Mouse (Mus musculus) heart, embryonic 15.5 days (tissue): ENCODE results near the gene Cryga. TPM values are rescaled to one million over a fixed set of nuclear protein-coding genes. Genes with fewer than 3 reads are reported as not detected.
"Not testable (repeated sequence)": the region's sequence is repeated elsewhere in the genome, so short reads cannot be mapped to it uniquely, and the experiment has no call there.

Source experiments
- ATAC-seq: fragments of 200-750 bp; cut with Nextera tagmentation; replicated peaks from 2 replicates; pipeline ENCODE4 v1.8.0; 2017; ENCODE audit warnings: low read depth, moderate TSS enrichment; ENCODE audit not compliant: insufficient number of reproducible peaks, insufficient read depth, low FRiP score
- H3K27ac ChIP-seq: fragments of 300-500 bp; sonication (generic); 2 replicates; pipeline ENCODE4 v1.5.1; 2015; ENCODE audit warnings: mild to moderate bottlenecking, inconsistent platforms
- H3K27me3 ChIP-seq: fragments of 300-500 bp; sonication (generic); 2 replicates; pipeline ENCODE4 v1.6.1; 2015; ENCODE audit warnings: inconsistent platforms
- H3K36me3 ChIP-seq: fragments of 300-500 bp; sonication (generic); 2 replicates; pipeline ENCODE4 v1.6.1; 2015; ENCODE audit warnings: mild to moderate bottlenecking, inconsistent platforms
- H3K4me1 ChIP-seq: fragments of 300-500 bp; sonication (generic); replicated peaks from 2 replicates; pipeline ENCODE4 v1.6.1; 2015; ENCODE audit warnings: inconsistent platforms
- H3K4me2 ChIP-seq: fragments of 300-500 bp; sonication (generic); 2 replicates; pipeline ENCODE4 v1.6.1; 2015; ENCODE audit warnings: inconsistent platforms, mild to moderate bottlenecking, moderate library complexity
- H3K4me3 ChIP-seq: fragments of 300-500 bp; sonication (generic); 2 replicates; pipeline ENCODE4 v1.5.1; 2015; ENCODE audit warnings: mild to moderate bottlenecking, inconsistent platforms
- H3K9ac ChIP-seq: fragments of 300-500 bp; sonication (generic); 2 replicates; pipeline ENCODE4 v1.6.1; 2015; ENCODE audit warnings: mild to moderate bottlenecking, inconsistent platforms
- H3K9me3 ChIP-seq: fragments of 300-500 bp; sonication (generic); replicated peaks from 2 replicates; pipeline ENCODE4 v1.6.1; 2016; ENCODE audit warnings: inconsistent platforms
- WGBS: fragments of 180-500 bp; shearing (Covaris S2); methylation state at CpG from one replicate; pipeline ENCODE4 v1.1.7; 2015; ENCODE audit warnings: mixed read lengths; 5-methylcytosine and 5-hydroxymethylcytosine counted together
- polyA plus RNA-seq: library from polyadenylated mRNA; unstranded; fragments of >200 nt; fragmentation: Nextera tagmentation; extraction: Ambion mirVana; gene quantifications from 2 replicates; pipeline ENCODE4 v1.2.1, GENCODE M21; 2015

The Cryga gene
- polyA plus RNA-seq, 1 experiment from 2014 or later, result not detected

- Histone ChIP-seq H3K27ac (no peak overlapping the region), H3K4me1 (no peaks in the 10 kb centered on the region), H3K9me3 (no peaks in the 10 kb centered on the region), H3K9ac (no peak overlapping the region), H3K27me3 (no peaks in the 10 kb centered on the region), H3K36me3 (no peaks in the 10 kb centered on the region), H3K4me3 (no peak overlapping the region), H3K4me2 (no peak overlapping the region)
- 68% methylated on average over 6 of the region's 6 CpGs for WGBS
- ATAC-seq, result no peak
These were observed 14.4 kb downstream of the Cryga start for GRCm38 (mm10) chr1:65088567-65089356.

GRCm38 (mm10) chr1:65082188-65082587, 21.0 kb downstream of the Cryga start, which contains the start of gene Crygb:
Crygb (minus strand) TSS chr1:65082288.
- ATAC-seq, result no peak
- H3K4me1 ChIP-seq, result no peaks in the 10 kb centered on the region
- no peaks in the 10 kb centered on the region for H3K27me3 ChIP-seq
- WGBS, result 46% methylated on average over 7 of the region's 7 CpGs
- no peak within 1 kb of the TSS for H3K4me2 ChIP-seq
- H3K4me3 ChIP-seq, result no peak within 1 kb of the TSS
- H3K9ac ChIP-seq, result no peak within 1 kb of the TSS
- no peaks in the 10 kb centered on the region for H3K9me3 ChIP-seq
- no peak within 1 kb of the TSS for H3K27ac ChIP-seq
- H3K36me3 ChIP-seq, result no peaks in the 10 kb centered on the region

GRCm38 (mm10) chr1:65075607-65076006, 27.6 kb downstream of the Cryga start:
- Histone ChIP-seq H3K9ac (no peak overlapping the region), H3K4me1 (no peaks in the 10 kb centered on the region), H3K4me2 (no peak overlapping the region), H3K4me3 (no peak overlapping the region), H3K36me3 (no peaks in the 10 kb centered on the region), H3K9me3 (no peaks in the 10 kb centered on the region), H3K27me3 (no peaks in the 10 kb centered on the region), H3K27ac (no peak overlapping the region)
- no peak for ATAC-seq
- WGBS, result 12% methylated on average over 5 of the region's 5 CpGs

GRCm38 (mm10) chr1:65073589-65073988, 29.6 kb downstream of the Cryga start, which contains the start of gene Crygc:
Crygc (minus strand) TSS chr1:65073689.
- Histone ChIP-seq H3K4me1 (no peaks in the 10 kb centered on the region), H3K4me3 (no peak within 1 kb of the TSS), H3K4me2 (no peak within 1 kb of the TSS), H3K27me3 (no peaks in the 10 kb centered on the region), H3K9ac (no peak within 1 kb of the TSS), H3K36me3 (no peaks in the 10 kb centered on the region), H3K9me3 (no peaks in the 10 kb centered on the region), H3K27ac (no peak within 1 kb of the TSS)
- no peak for ATAC-seq
- WGBS, result 66% methylated on average over 6 of the region's 6 CpGs

GRCm38 (mm10) chr1:65067842-65068241, 35.3 kb downstream of the Cryga start:
- Histone ChIP-seq H3K36me3 (no peaks in the 10 kb centered on the region), H3K27ac (no peak overlapping the region), H3K4me2 (no peak overlapping the region), H3K9ac (no peak overlapping the region), H3K4me1 (no peaks in the 10 kb centered on the region), H3K9me3 (no peaks in the 10 kb centered on the region), H3K27me3 (no peaks in the 10 kb centered on the region), H3K4me3 (no peak overlapping the region)
- no peak for ATAC-seq

GRCm38 (mm10) chr1:65064201-65064600, 39.0 kb downstream of the Cryga start:
- 84% methylated on average over 15 of the region's 15 CpGs for WGBS
- no peaks in the 10 kb centered on the region for H3K36me3 ChIP-seq
- ATAC-seq, result no peak

GRCm38 (mm10) chr1:65063352-65063751, 39.8 kb downstream of the Cryga start, which contains the start of gene Crygd:
Crygd (minus strand) TSS chr1:65063452.
- Histone ChIP-seq H3K27me3 (no peaks in the 10 kb centered on the region), H3K9ac (no peak within 1 kb of the TSS), H3K27ac (no peak within 1 kb of the TSS), H3K4me3 (no peak within 1 kb of the TSS), H3K4me1 (no peaks in the 10 kb centered on the region), H3K36me3 (no peaks in the 10 kb centered on the region), H3K9me3 (no peaks in the 10 kb centered on the region), H3K4me2 (no peak within 1 kb of the TSS)
- WGBS, result 75% methylated on average over 8 of the region's 8 CpGs
- ATAC-seq, result no peak

More at GRCm38 (mm10) chr1:65064201-65064600, 39.0 kb downstream of the Cryga start:
- H3K9me3 ChIP-seq, result no peaks in the 10 kb centered on the region
- H3K4me1 ChIP-seq, result no peaks in the 10 kb centered on the region
- no peak overlapping the region for H3K4me3 ChIP-seq
- H3K4me2 ChIP-seq, result no peak overlapping the region
- H3K9ac ChIP-seq, result no peak overlapping the region
- no peak overlapping the region for H3K27ac ChIP-seq
- no peaks in the 10 kb centered on the region for H3K27me3 ChIP-seq

- no peak overlapping the region for H3K4me3 ChIP-seq
These were observed 51.0 kb downstream of the Cryga start for GRCm38 (mm10) chr1:65052140-65052539.

GRCm38 (mm10) chr1:65051696-65052095, 51.5 kb downstream of the Cryga start:
- Histone ChIP-seq H3K27ac (no peak overlapping the region), H3K9me3 (no peaks in the 10 kb centered on the region), H3K36me3 (no peaks in the 10 kb centered on the region), H3K27me3 (no peaks in the 10 kb centered on the region), H3K4me3 (no peak overlapping the region), H3K4me1 (0 out of 2 replicates have a peak, but pooled peaks cover 3% of the 10 kb centered on the region), H3K4me2 (no peak overlapping the region), H3K9ac (no peak overlapping the region)
- 62% methylated on average over 7 of the region's 7 CpGs for WGBS
- no peak for ATAC-seq

More at GRCm38 (mm10) chr1:65052140-65052539, 51.0 kb downstream of the Cryga start:
- Histone ChIP-seq H3K4me2 (no peak overlapping the region), H3K9ac (no peak overlapping the region), H3K27me3 (no peaks in the 10 kb centered on the region), H3K4me1 (0 out of 2 replicates have a peak, but pooled peaks cover 3% of the 10 kb centered on the region), H3K9me3 (no peaks in the 10 kb centered on the region), H3K27ac (no peak overlapping the region), H3K36me3 (no peaks in the 10 kb centered on the region)
- 23% methylated on average over 2 of the region's 2 CpGs for WGBS
- ATAC-seq, result no peak

- not testable (repeated sequence) for H3K27ac ChIP-seq, ATAC-seq, H3K4me1 ChIP-seq, H3K36me3 ChIP-seq, H3K9ac ChIP-seq, H3K9me3 ChIP-seq, H3K4me3 ChIP-seq, H3K27me3 ChIP-seq, H3K4me2 ChIP-seq
- 66% methylated on average over 12 of the region's 12 CpGs for WGBS
These were observed 52.2 kb downstream of the Cryga start, which contains the start of gene Cryge for GRCm38 (mm10) chr1:65050952-65051351. Cryge (minus strand) TSS chr1:65051149.
